In genomic region chr5:119747038-119747437, GRCm38 (mm10) we compare ENCODE assay signal across 14 mouse cellular contexts.
DNase-seq lines count a peak whose midpoint lies in the region; ATAC-seq and TF ChIP-seq lines count a peak whose summit lies in the region.
"Had no signal": no experiment of that assay in that cellular context is flagged by ENCODE, and none has a peak within 500 bp of the region (broad histone marks: within the 10 kb centered on the region; RNA-seq: fewer than 3 reads in every experiment).

No protein-coding gene starts in this region.

- peak; percentile 8 to 15 for DNase-seq in cerebellum, postnatal 10 days
- no peak for DNase-seq in cerebellum, adult 9-11 months
- DNase-seq in left cerebral cortex, adult 2 months (ENCODE audit: extremely low spot score in 1 of 2, low spot score in 2 of 2), result no peak
- no peak for DNase-seq in left cerebral cortex, adult 11 months (ENCODE audit: low spot score)
- peak; percentile 53 for DNase-seq in limb, embryonic 10.5 days (ENCODE audit: low spot score)
- no peak for DNase-seq in stomach, postnatal 0 days (ENCODE audit: low spot score)
- DNase-seq in retina, embryonic 14.5 days (ENCODE audit: low spot score), result no peak
- DNase-seq: heart, adult 18-20 months; kidney, postnatal 25 days had no signal

- no peaks in the 10 kb centered on the region for H3K36me3 ChIP-seq in limb, embryonic 10.5 days
- H3K36me3 ChIP-seq in stomach, postnatal 0 days (ENCODE audit: control insufficient read depth, insufficient read depth, low read length), result no peaks in the 10 kb centered on the region
- H3K36me3 ChIP-seq: hindbrain, embryonic 13.5 days; midbrain, embryonic 13.5 days; neural tube, embryonic 13.5 days had no signal

- no peak for TF ChIP-seq EP300 in stomach, postnatal 0 days (optimal IDR thresholded peaks at IDR 0.05)

- WGBS in limb, embryonic 10.5 days, result 71% methylated on average over 10 of the region's 10 CpGs
- 69% methylated on average over 10 of the region's 10 CpGs for WGBS in stomach, postnatal 0 days

- H3K9ac ChIP-seq in stomach, postnatal 0 days (ENCODE audit: low read length), result no peak overlapping the region
- H3K9ac ChIP-seq: hindbrain, embryonic 13.5 days; midbrain, embryonic 13.5 days; neural tube, embryonic 13.5 days had no signal

- H3K4me2 ChIP-seq in stomach, postnatal 0 days (replicated peaks; ENCODE audit: low read depth), result no peak overlapping the region
- H3K4me2 ChIP-seq: hindbrain, embryonic 13.5 days; midbrain, embryonic 13.5 days; neural tube, embryonic 13.5 days had no signal

- intact Hi-C loops in left cerebral cortex, adult 2 months (cut with DNase I), result no loop called here

- no peak for ATAC-seq in stomach, postnatal 0 days (ENCODE audit: low FRiP score, low TSS enrichment)
- ATAC-seq in megakaryocyte, adult 5-6 weeks (ENCODE audit: poor library complexity, severe bottlenecking), result no peak
- ATAC-seq: midbrain, embryonic 13.5 days had no signal

- TF ChIP-seq CTCF in left cerebral cortex, adult 2 months (IDR thresholded peaks at IDR 0.05), result peak; percentile 41
- TF ChIP-seq CTCF in stomach, postnatal 0 days (IDR thresholded peaks at IDR 0.05; ENCODE audit: low read depth), result peak; percentile 46

- H3K4me3 ChIP-seq in left cerebral cortex, adult 2 months, result no peak overlapping the region
- no peak overlapping the region for H3K4me3 ChIP-seq in limb, embryonic 10.5 days
- H3K4me3 ChIP-seq in stomach, postnatal 0 days (ENCODE audit: low read depth, low read length), result no peak overlapping the region
- H3K4me3 ChIP-seq: erythroblast, embryonic 14.5 days; hindbrain, embryonic 13.5 days; midbrain, embryonic 13.5 days; neural tube, embryonic 13.5 days had no signal

- H3K9me3 ChIP-seq in limb, embryonic 10.5 days (replicated peaks), result no peaks in the 10 kb centered on the region
- no peaks in the 10 kb centered on the region for H3K9me3 ChIP-seq in stomach, postnatal 0 days (ENCODE audit: control insufficient read depth, low read length)
- H3K9me3 ChIP-seq: hindbrain, embryonic 13.5 days; neural tube, embryonic 13.5 days had no signal

- H3K4me1 ChIP-seq in limb, embryonic 10.5 days, result peaks cover 26% of the 10 kb centered on the region
- no peaks in the 10 kb centered on the region for H3K4me1 ChIP-seq in stomach, postnatal 0 days (replicated peaks; ENCODE audit: control insufficient read depth, insufficient read depth)

- H3K27me3 ChIP-seq in limb, embryonic 10.5 days (ENCODE audit: low read depth, poor library complexity, severe bottlenecking), result peaks cover 57% of the 10 kb centered on the region
- H3K27me3 ChIP-seq in stomach, postnatal 0 days (ENCODE audit: control insufficient read depth, insufficient read depth, low read length), result no peaks in the 10 kb centered on the region

- H3K27ac ChIP-seq in left cerebral cortex, adult 2 months, result no peak overlapping the region
- H3K27ac ChIP-seq in limb, embryonic 10.5 days, result no peak overlapping the region
- H3K27ac ChIP-seq in stomach, postnatal 0 days (replicated peaks), result no peak overlapping the region
- H3K27ac ChIP-seq: hindbrain, embryonic 13.5 days; midbrain, embryonic 13.5 days; neural tube, embryonic 13.5 days had no signal

Comparison
In these comparisons a context has a peak if more than half of its experiments do, and no peak if none do; other contexts are left out.
1. DNase-seq: peak in cerebellum, postnatal 10 days (2 of 2) and limb, embryonic 10.5 days (single experiment); none in cerebellum, adult 9-11 months (single experiment), left cerebral cortex, adult 2 months (0 of 2), left cerebral cortex, adult 11 months (single experiment), stomach, postnatal 0 days (single experiment) and retina, embryonic 14.5 days (single experiment).